Mouse (Mus musculus): ENCODE measurements at regions not wholly inside any gene's neighbourhood (a gene's known extent, or its start where the extent isn't known, plus 50 kb on each side); places are given as distances from the start of the nearest gene placed in this dataset.
A peak's percentile ranks its signal among the peaks of the same experiment; 100 is the strongest.

GRCm38 (mm10) chr5:29870537-29870936 lies 134.8 kb upstream of the Gm5129 start:
- no peak for DNase-seq (ENCODE audit: low spot score in 2 of 2)
- intact Hi-C loops (cut with DNase I), result no loop called here

- no peak for DNase-seq (ENCODE audit: low spot score in 2 of 2)
- intact Hi-C loops (cut with DNase I), result no loop called here
Observed at GRCm38 (mm10) chr5:29875451-29875850, 137.5 kb upstream of the Il6 start.

GRCm38 (mm10) chr5:29887267-29887841 lies 125.6 kb upstream of the Il6 start:
- intact Hi-C loops (cut with DNase I), result no loop called here
- no peak for DNase-seq (ENCODE audit: low spot score in 2 of 2)

GRCm38 (mm10) chr5:29892344-29892743 lies 120.6 kb upstream of the Il6 start:
- intact Hi-C loops (cut with DNase I), result no loop called here

GRCm38 (mm10) chr5:29892861-29893260 lies 120.1 kb upstream of the Il6 start:
- no peak for DNase-seq (ENCODE audit: low spot score in 2 of 2)
- intact Hi-C loops (cut with DNase I), result no loop called here

More at GRCm38 (mm10) chr5:29892344-29892743, 120.6 kb upstream of the Il6 start:
- DNase-seq (ENCODE audit: low spot score in 2 of 2), result no peak

GRCm38 (mm10) chr5:29893829-29894228 lies 119.1 kb upstream of the Il6 start:
- DNase-seq (ENCODE audit: low spot score in 2 of 2), result no peak
- intact Hi-C loops (cut with DNase I), result no loop called here

- intact Hi-C loops (cut with DNase I), result no loop called here
- no peak for DNase-seq (ENCODE audit: low spot score in 2 of 2)
Observed at GRCm38 (mm10) chr5:29894606-29895595, 118.0 kb upstream of the Il6 start.

GRCm38 (mm10) chr5:29897617-29898016 lies 115.3 kb upstream of the Il6 start:
- intact Hi-C loops (cut with DNase I), result no loop called here
- DNase-seq (ENCODE audit: low spot score in 2 of 2), result no peak

GRCm38 (mm10) chr5:29901716-29902115 lies 111.2 kb upstream of the Il6 start:
- intact Hi-C loops (cut with DNase I), result no loop called here
- no peak for DNase-seq (ENCODE audit: low spot score in 2 of 2)

GRCm38 (mm10) chr5:29920295-29920694 lies 92.6 kb upstream of the Il6 start:
- DNase-seq (ENCODE audit: low spot score in 2 of 2), result no peak
- intact Hi-C loops (cut with DNase I), result no loop called here

- DNase-seq (ENCODE audit: low spot score in 2 of 2), result no peak
- intact Hi-C loops (cut with DNase I), result no loop called here
Observed at GRCm38 (mm10) chr5:29925527-29925926, 87.4 kb upstream of the Il6 start.

- intact Hi-C loops (cut with DNase I), result no loop called here
- DNase-seq (ENCODE audit: low spot score in 2 of 2), result no peak
Observed at GRCm38 (mm10) chr5:29927594-29927993, 85.3 kb upstream of the Il6 start.

GRCm38 (mm10) chr5:29929381-29929780 lies 83.5 kb upstream of the Il6 start:
- intact Hi-C loops (cut with DNase I), result no loop called here

GRCm38 (mm10) chr5:29947225-29947624 lies 65.7 kb upstream of the Il6 start:
- DNase-seq (ENCODE audit: low spot score in 2 of 2), result no peak
- intact Hi-C loops (cut with DNase I), result no loop called here

More at GRCm38 (mm10) chr5:29929381-29929780, 83.5 kb upstream of the Il6 start:
- DNase-seq (ENCODE audit: low spot score in 2 of 2), result no peak

- intact Hi-C loops (cut with DNase I), result no loop called here
- peak in 1 of 2 experiments; percentile 6 for DNase-seq (ENCODE audit: low spot score in 2 of 2)
Observed at GRCm38 (mm10) chr5:29948161-29948560, 64.8 kb upstream of the Il6 start.

GRCm38 (mm10) chr5:29950456-29951170 lies 62.3 kb upstream of the Il6 start:
- DNase-seq (ENCODE audit: low spot score in 2 of 2), result no peak
- intact Hi-C loops (cut with DNase I), result no loop called here

GRCm38 (mm10) chr5:29951381-29952350 lies 61.2 kb upstream of the Il6 start:
- intact Hi-C loops (cut with DNase I), result no loop called here
- DNase-seq (ENCODE audit: low spot score in 2 of 2), result no peak
